8 mouse cellular contexts compared by ENCODE assay signal in the genomic region with DNA sequence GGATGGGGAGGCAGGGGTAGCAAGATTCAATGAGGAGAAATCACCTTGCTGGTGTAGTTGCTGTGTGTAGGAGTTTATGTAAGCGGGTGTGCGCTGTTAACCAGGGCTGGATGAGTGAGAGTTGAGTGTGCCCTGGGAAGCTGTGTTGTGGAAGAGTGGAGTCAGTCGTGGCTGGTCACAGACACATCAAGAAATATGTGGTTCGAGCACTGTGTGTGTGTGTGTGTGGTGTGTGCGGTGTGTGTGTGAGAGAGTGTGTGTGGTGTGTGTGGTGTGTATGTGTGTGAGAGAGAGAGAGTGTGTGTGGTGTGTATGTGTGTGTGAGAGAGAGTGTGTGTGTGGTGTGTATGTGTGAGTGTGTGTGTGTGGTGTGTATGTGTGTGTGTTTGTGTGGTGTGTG. TPM values are rescaled to one million over a fixed set of nuclear protein-coding genes. Genes with fewer than 3 reads are reported as not detected.
DNase-seq lines count a peak whose midpoint lies in the region; ATAC-seq and TF ChIP-seq lines count a peak whose summit lies in the region.

No protein-coding gene starts in this region.

- H3ac ChIP-seq in myocyte (ENCODE audit: control insufficient read depth, insufficient read length) = peak overlapping the region; percentile 18

- ATAC-seq in kidney, postnatal 0 days (replicated peaks; ENCODE audit: low FRiP score, low read depth) = 0 out of 2 replicates have a peak, but pooled peaks have one; percentile 34
- ATAC-seq in intestine, embryonic 16.5 days = no peak

- H3K79me2 ChIP-seq in myocyte (ENCODE audit: control insufficient read depth, insufficient read depth) = no peaks in the 10 kb centered on the region

- peak overlapping the region; percentile 34 for H3K4me3 ChIP-seq in kidney, postnatal 0 days (replicated peaks; ENCODE audit: low read depth, low read length)
- peak overlapping the region; percentile 57 for H3K4me3 ChIP-seq in forebrain, embryonic 10.5 days
- H3K4me3 ChIP-seq in intestine, embryonic 16.5 days (ENCODE audit: low read length) = no peak overlapping the region
- H3K4me3 ChIP-seq in myocyte = no peak overlapping the region
- no peak overlapping the region for H3K4me3 ChIP-seq in cerebellum, adult 2 months (replicated peaks; ENCODE audit: insufficient read depth, low read depth, low read length)

- no peak for DNase-seq in kidney, postnatal 0 days (ENCODE audit: low spot score)
- DNase-seq in kidney, adult 8-10 months = no peak
- no peak for DNase-seq in forebrain, embryonic 10.5 days (ENCODE audit: extremely low spot score, low spot score)
- no peak for DNase-seq in cerebellum, adult 2 months
- DNase-seq in adrenal gland, postnatal 14 days = no peak
- DNase-seq in ovary, postnatal 14 days (ENCODE audit: low spot score) = no peak

- no peak for TF ChIP-seq POLR2A in myocyte (IDR thresholded peaks at IDR 0.05; ENCODE audit: insufficient read length, low read depth)
- no peak for TF ChIP-seq POLR2A in cerebellum, adult 2 months (IDR thresholded peaks at IDR 0.05; ENCODE audit: borderline replicate concordance, insufficient read depth, low read length)

- peak overlapping the region; percentile 65 for H3K4me2 ChIP-seq in kidney, postnatal 0 days (ENCODE audit: low read length)
- peak overlapping the region; percentile 75 for H3K4me2 ChIP-seq in intestine, embryonic 16.5 days (ENCODE audit: low read depth, low read length)
- H3K4me2 ChIP-seq in myocyte (ENCODE audit: low read depth) = no peak overlapping the region

- H3K9me3 ChIP-seq in kidney, postnatal 0 days (replicated peaks; ENCODE audit: low read length) = no peaks in the 10 kb centered on the region
- no peaks in the 10 kb centered on the region for H3K9me3 ChIP-seq in forebrain, embryonic 10.5 days
- no peaks in the 10 kb centered on the region for H3K9me3 ChIP-seq in intestine, embryonic 16.5 days (ENCODE audit: control insufficient read depth, low read length)

- no peaks in the 10 kb centered on the region for H3K36me3 ChIP-seq in kidney, postnatal 0 days (ENCODE audit: insufficient read depth, low read length)
- H3K36me3 ChIP-seq in forebrain, embryonic 10.5 days (replicated peaks) = no peaks in the 10 kb centered on the region
- no peaks in the 10 kb centered on the region for H3K36me3 ChIP-seq in intestine, embryonic 16.5 days (ENCODE audit: control insufficient read depth, insufficient read depth, low read length)
- H3K36me3 ChIP-seq in myocyte (ENCODE audit: control insufficient read depth, insufficient read depth) = no peaks in the 10 kb centered on the region

- H3K27me3 ChIP-seq in kidney, postnatal 0 days (ENCODE audit: insufficient read depth, low read length) = 0 out of 2 replicates have a peak, but pooled peaks cover 6% of the 10 kb centered on the region
- peaks cover 70% of the 10 kb centered on the region for H3K27me3 ChIP-seq in forebrain, embryonic 10.5 days (ENCODE audit: poor library complexity, severe bottlenecking)
- peaks cover 30% of the 10 kb centered on the region for H3K27me3 ChIP-seq in intestine, embryonic 16.5 days (replicated peaks; ENCODE audit: control insufficient read depth, insufficient read depth, low read length)
- no peaks in the 10 kb centered on the region for H3K27me3 ChIP-seq in myocyte (ENCODE audit: control insufficient read depth, insufficient read depth, insufficient read length)
- H3K27me3 ChIP-seq in cerebellum, adult 2 months (ENCODE audit: control insufficient read depth, insufficient read depth, low read length) = no peaks in the 10 kb centered on the region

- no peak overlapping the region for H3K27ac ChIP-seq in kidney, postnatal 0 days
- H3K27ac ChIP-seq in forebrain, embryonic 10.5 days = peak overlapping the region; percentile 40; the same call in 1 of the 2 replicates
- no peak overlapping the region for H3K27ac ChIP-seq in intestine, embryonic 16.5 days (ENCODE audit: low read length)
- no peak overlapping the region for H3K27ac ChIP-seq in cerebellum, adult 2 months (ENCODE audit: insufficient read depth, low read length)

- no peak overlapping the region; the same call in 1 of the 2 replicates for H3K9ac ChIP-seq in kidney, postnatal 0 days (ENCODE audit: low read depth, low read length)
- no peak overlapping the region for H3K9ac ChIP-seq in intestine, embryonic 16.5 days (ENCODE audit: low read depth, low read length)

- WGBS in kidney, postnatal 0 days = 63% methylated on average over 5 of the region's 5 CpGs
- WGBS in forebrain, embryonic 10.5 days = 72% methylated on average over 5 of the region's 5 CpGs
- WGBS in intestine, embryonic 16.5 days = 65% methylated on average over 5 of the region's 5 CpGs
- WGBS in cerebellum, adult 2 months = 72% methylated on average over 5 of the region's 5 CpGs

- TF ChIP-seq CTCF in kidney, postnatal 0 days (IDR thresholded peaks at IDR 0.05; ENCODE audit: low read depth) = no peak
- TF ChIP-seq CTCF in cerebellum, adult 2 months (IDR thresholded peaks at IDR 0.05; ENCODE audit: borderline replicate concordance, insufficient read depth, low read depth, low read length) = no peak

- H3K4me1 ChIP-seq in kidney, postnatal 0 days (replicated peaks; ENCODE audit: insufficient read depth, low read length) = peaks cover 8% of the 10 kb centered on the region; the same call in 1 of the 2 replicates
- peaks cover 39% of the 10 kb centered on the region for H3K4me1 ChIP-seq in forebrain, embryonic 10.5 days
- H3K4me1 ChIP-seq in intestine, embryonic 16.5 days (ENCODE audit: control insufficient read depth, insufficient read depth, low read length) = peaks cover 4% of the 10 kb centered on the region
- H3K4me1 ChIP-seq in cerebellum, adult 2 months (ENCODE audit: control insufficient read depth, insufficient read depth, low read length) = peaks cover 3% of the 10 kb centered on the region; the same call in 1 of the 2 replicates

TF ChIP-seq in myocyte, 11 proteins besides CTCF, POLR2A, EP300 and RAD21:
- TF ChIP-seq SRF (IDR thresholded peaks at IDR 0.05; ENCODE audit: control insufficient read depth, insufficient read length, low read depth) = no peak
- TF ChIP-seq TCF12 (IDR thresholded peaks at IDR 0.05; ENCODE audit: insufficient read depth, poor library complexity, severe bottlenecking) = no peak
- no peak for TF ChIP-seq REST (IDR thresholded peaks at IDR 0.05; ENCODE audit: insufficient read depth, insufficient read length)
- TF ChIP-seq MYOG (IDR thresholded peaks at IDR 0.05; ENCODE audit: control insufficient read depth in 1 of 3, insufficient read depth in 1 of 3, insufficient read length in 2 of 3, low read depth in 2 of 3) = no peak
- no peak for TF ChIP-seq USF1 (IDR thresholded peaks at IDR 0.05; ENCODE audit: low read depth)
- no peak for TF ChIP-seq POLR2AphosphoS2 (IDR thresholded peaks at IDR 0.05; ENCODE audit: insufficient read length, low read depth)
- no peak for TF ChIP-seq MAX (IDR thresholded peaks at IDR 0.05; ENCODE audit: low read depth)
- no peak for TF ChIP-seq E2F4 (IDR thresholded peaks at IDR 0.05; ENCODE audit: insufficient read depth)
- no peak for TF ChIP-seq CEBPB (IDR thresholded peaks at IDR 0.05; ENCODE audit: insufficient read depth, poor library complexity, severe bottlenecking)
- no peak for TF ChIP-seq MYOD1 (IDR thresholded peaks at IDR 0.05; ENCODE audit: control insufficient read depth in 1 of 3, insufficient read length in 2 of 3, low read depth in 2 of 3)
- TF ChIP-seq TCF3 (IDR thresholded peaks at IDR 0.05; ENCODE audit: insufficient read length, low read depth) = no peak
TF ChIP-seq in myocyte: peak in this region for 0.

RNA-seq across cellular contexts. Expression of gene Arhgef15, which starts 1.8 kb away (rescaled TPM):
- 8.9 and 11.3 TPM in 2 replicates for polyA plus RNA-seq in kidney, postnatal 0 days (2015; fragmentation: Nextera tagmentation; extraction: Ambion mirVana)
- 6.7 and 6.8 TPM in 2 replicates for polyA plus RNA-seq in forebrain, embryonic 10.5 days (2016; fragmentation: Nextera tagmentation; extraction: Ambion mirVana)
- polyA plus RNA-seq in intestine, embryonic 16.5 days (2015; fragmentation: Nextera tagmentation; extraction: Ambion mirVana) = 8.3 and 9.0 TPM in 2 replicates
- 0.49 TPM for polyA plus RNA-seq in myocyte (2012; fragmentation: generic; extraction: Trizol)
- 33.0 and 34.7 TPM in 2 replicates for polyA plus RNA-seq in cerebellum, adult 2 months (2012; rRNA removed)
- 28.7 and 31.9 TPM in 2 replicates for total RNA-seq in adrenal gland, postnatal 14 days (2021)

RNA-seq across cellular contexts. Expression of gene Slc25a35, which starts 12.5 kb away (rescaled TPM):
- 11.1 and 11.5 TPM in 2 replicates for polyA plus RNA-seq in kidney, postnatal 0 days (2015; fragmentation: Nextera tagmentation; extraction: Ambion mirVana)
- polyA plus RNA-seq in forebrain, embryonic 10.5 days (2016; fragmentation: Nextera tagmentation; extraction: Ambion mirVana) = 1.9 and 2.1 TPM in 2 replicates
- polyA plus RNA-seq in intestine, embryonic 16.5 days (2015; fragmentation: Nextera tagmentation; extraction: Ambion mirVana) = 3.5 and 3.8 TPM in 2 replicates
- polyA plus RNA-seq in myocyte (2012; fragmentation: generic; extraction: Trizol) = 2.3 TPM
- 11.5 and 12.1 TPM in 2 replicates for polyA plus RNA-seq in cerebellum, adult 2 months (2012; rRNA removed)
- total RNA-seq in adrenal gland, postnatal 14 days (2021) = 54.6 and 55.8 TPM in 2 replicates

RNA-seq across cellular contexts. Expression of gene Rangrf, which starts 19.5 kb away (rescaled TPM):
- 55.6 and 58.3 TPM in 2 replicates for polyA plus RNA-seq in kidney, postnatal 0 days (2015; fragmentation: Nextera tagmentation; extraction: Ambion mirVana)
- 90.7 and 97.5 TPM in 2 replicates for polyA plus RNA-seq in forebrain, embryonic 10.5 days (2016; fragmentation: Nextera tagmentation; extraction: Ambion mirVana)
- 48.2 and 56.7 TPM in 2 replicates for polyA plus RNA-seq in intestine, embryonic 16.5 days (2015; fragmentation: Nextera tagmentation; extraction: Ambion mirVana)
- polyA plus RNA-seq in myocyte (2012; fragmentation: generic; extraction: Trizol) = 56.4 TPM
- polyA plus RNA-seq in cerebellum, adult 2 months (2012; rRNA removed) = 54.4 and 55.5 TPM in 2 replicates
- total RNA-seq in adrenal gland, postnatal 14 days (2021) = 16.3 and 24.8 TPM in 2 replicates

RNA-seq across cellular contexts. Expression of gene Odf4, which starts 28.6 kb away (rescaled TPM):
- 0.29 TPM in 1 of 2 replicates, not detected in the other for polyA plus RNA-seq in kidney, postnatal 0 days (2015; fragmentation: Nextera tagmentation; extraction: Ambion mirVana)
- polyA plus RNA-seq in forebrain, embryonic 10.5 days (2016; fragmentation: Nextera tagmentation; extraction: Ambion mirVana) = not detected in 2 replicates
- polyA plus RNA-seq in intestine, embryonic 16.5 days (2015; fragmentation: Nextera tagmentation; extraction: Ambion mirVana) = not detected in 2 replicates
- not detected for polyA plus RNA-seq in myocyte (2012; fragmentation: generic; extraction: Trizol)
- 1.0 and 1.1 TPM in 2 replicates for polyA plus RNA-seq in cerebellum, adult 2 months (2012; rRNA removed)
- 0.30 and 0.45 TPM in 2 replicates for total RNA-seq in adrenal gland, postnatal 14 days (2021)

RNA-seq across cellular contexts. Expression of gene Pfas, which starts 52.8 kb away (rescaled TPM):
- 20.9 and 23.3 TPM in 2 replicates for polyA plus RNA-seq in kidney, postnatal 0 days (2015; fragmentation: Nextera tagmentation; extraction: Ambion mirVana)
- 70.5 and 72.8 TPM in 2 replicates for polyA plus RNA-seq in forebrain, embryonic 10.5 days (2016; fragmentation: Nextera tagmentation; extraction: Ambion mirVana)
- polyA plus RNA-seq in intestine, embryonic 16.5 days (2015; fragmentation: Nextera tagmentation; extraction: Ambion mirVana) = 20.5 and 22.5 TPM in 2 replicates
- 9.1 TPM for polyA plus RNA-seq in myocyte (2012; fragmentation: generic; extraction: Trizol)
- 23.1 and 23.2 TPM in 2 replicates for polyA plus RNA-seq in cerebellum, adult 2 months (2012; rRNA removed)
- 28.1 and 29.0 TPM in 2 replicates for total RNA-seq in adrenal gland, postnatal 14 days (2021)

Comparison
In these comparisons a context has a peak if more than half of its experiments do, and no peak if none do; other contexts are left out.
1. H3K4me3 ChIP-seq: peak in kidney, postnatal 0 days (single experiment) and forebrain, embryonic 10.5 days (single experiment); none in intestine, embryonic 16.5 days (single experiment), myocyte (single experiment) and cerebellum, adult 2 months (single experiment).